Mouse (Mus musculus): ENCODE measurements at regions not wholly inside any gene's neighbourhood (a gene's known extent, or its start where the extent isn't known, plus 50 kb on each side); places are given as distances from the start of the nearest gene placed in this dataset.
A peak's percentile ranks its signal among the peaks of the same experiment; 100 is the strongest.

- peak; percentile 4 to 13 for DNase-seq (ENCODE audit: low spot score in 2 of 2)
Measured at GRCm38 (mm10) chr14:31891500-31892185, 61.2 kb upstream of the Ankrd28 start.

GRCm38 (mm10) chr14:31892186-31892510 lies 61.7 kb upstream of the Ankrd28 start:
- DNase-seq (ENCODE audit: low spot score in 2 of 2), result no peak

- no peak for DNase-seq (ENCODE audit: low spot score in 2 of 2)
Measured at GRCm38 (mm10) chr14:31896500-31896899, 66.0 kb upstream of the Ankrd28 start.

GRCm38 (mm10) chr14:31899504-31899903 lies 69.1 kb upstream of the Ankrd28 start:
- no peak for DNase-seq (ENCODE audit: low spot score in 2 of 2)

- no peak for DNase-seq (ENCODE audit: low spot score in 2 of 2)
Measured at GRCm38 (mm10) chr14:31899906-31900305, 69.5 kb upstream of the Ankrd28 start.

- DNase-seq (ENCODE audit: low spot score in 2 of 2), result no peak
Measured at GRCm38 (mm10) chr14:31901901-31902300, 71.5 kb upstream of the Ankrd28 start.

GRCm38 (mm10) chr14:31903664-31904063 lies 73.2 kb upstream of the Ankrd28 start:
- DNase-seq (ENCODE audit: low spot score in 2 of 2), result no peak

GRCm38 (mm10) chr14:31908591-31908990 lies 78.1 kb upstream of the Ankrd28 start:
- DNase-seq (ENCODE audit: low spot score in 2 of 2), result no peak

- DNase-seq (ENCODE audit: low spot score in 2 of 2), result no peak
Measured at GRCm38 (mm10) chr14:31909291-31909690, 78.8 kb upstream of the Ankrd28 start.

GRCm38 (mm10) chr14:31910809-31911208 lies 80.4 kb upstream of the Ankrd28 start:
- DNase-seq (ENCODE audit: low spot score in 2 of 2), result no peak

- no peak for DNase-seq (ENCODE audit: low spot score in 2 of 2)
Measured at GRCm38 (mm10) chr14:31918461-31918860, 88.0 kb upstream of the Ankrd28 start.

GRCm38 (mm10) chr14:31918921-31919320 lies 88.5 kb upstream of the Ankrd28 start:
- DNase-seq (ENCODE audit: low spot score in 2 of 2), result no peak

- DNase-seq (ENCODE audit: low spot score in 2 of 2), result no peak
Measured at GRCm38 (mm10) chr14:31929161-31929707, 98.8 kb upstream of the Ankrd28 start.

GRCm38 (mm10) chr14:31930367-31930766 lies 98.4 kb upstream of the Galnt15 start:
- DNase-seq (ENCODE audit: low spot score in 2 of 2), result peak in 1 of 2 experiments; percentile 24

- no peak for DNase-seq (ENCODE audit: low spot score in 2 of 2)
Measured at GRCm38 (mm10) chr14:31931971-31932370, 96.8 kb upstream of the Galnt15 start.

GRCm38 (mm10) chr14:31933441-31933840 lies 95.3 kb upstream of the Galnt15 start:
- DNase-seq (ENCODE audit: low spot score in 2 of 2), result no peak

GRCm38 (mm10) chr14:31933841-31934271 lies 94.9 kb upstream of the Galnt15 start:
- DNase-seq (ENCODE audit: low spot score in 2 of 2), result no peak

- no peak for DNase-seq (ENCODE audit: low spot score in 2 of 2)
Measured at GRCm38 (mm10) chr14:31934321-31934720, 94.5 kb upstream of the Galnt15 start.

- DNase-seq (ENCODE audit: low spot score in 2 of 2), result no peak
Measured at GRCm38 (mm10) chr14:31934771-31935170, 94.0 kb upstream of the Galnt15 start.

GRCm38 (mm10) chr14:31935411-31935810 lies 93.4 kb upstream of the Galnt15 start:
- no peak for DNase-seq (ENCODE audit: low spot score in 2 of 2)

- no peak for DNase-seq (ENCODE audit: low spot score in 2 of 2)
Measured at GRCm38 (mm10) chr14:31936581-31936980, 92.2 kb upstream of the Galnt15 start.

GRCm38 (mm10) chr14:31940900-31941299 lies 87.9 kb upstream of the Galnt15 start:
- DNase-seq (ENCODE audit: low spot score in 2 of 2), result no peak

- DNase-seq (ENCODE audit: low spot score in 2 of 2), result no peak
Measured at GRCm38 (mm10) chr14:31942266-31942960, 86.4 kb upstream of the Galnt15 start.
